Mouse (Mus musculus) olfactory bulb, adult 2 months (tissue): ENCODE measurements around the gene Sucla2.

Experiments used
- CTCF ChIP-seq: fragments of 200-500 bp; IDR thresholded peaks from 2 replicates; pipeline ENCODE4 v1.5.1; 2012; ENCODE audit warnings: low read depth, mild to moderate bottlenecking, low read length, moderate library complexity; ENCODE audit not compliant: insufficient read depth
- POLR2A ChIP-seq: fragments of 200-500 bp; IDR thresholded peaks from 2 replicates; pipeline ENCODE4 v1.6.1; 2012; ENCODE audit warnings: mild to moderate bottlenecking, low read depth, low read length, moderate library complexity; ENCODE audit not compliant: insufficient read depth

- TF ChIP-seq POLR2A (no peak), CTCF (no peak)
Measured at GRCm38 (mm10) chr14:73493356-73493755, 31.8 kb upstream of the Sucla2 start.
